Mouse (Mus musculus) erythroblast, adult 5-6 weeks (primary cell): ENCODE measurements around the gene Tbc1d13. TPM values are rescaled to one million over a fixed set of nuclear protein-coding genes. Genes with fewer than 3 reads are reported as not detected.
"Not testable (repeated sequence)": the region's sequence is repeated elsewhere in the genome, so short reads cannot be mapped to it uniquely, and the experiment has no call there.

Experiments used
- ATAC-seq: replicated peaks from 2 replicates; pipeline ENCODE4 v1.8.0; 2016; ENCODE audit warnings: moderate number of reproducible peaks, mild to moderate bottlenecking, moderate TSS enrichment, inconsistent platforms; ENCODE audit not compliant: poor library complexity, low FRiP score, severe bottlenecking
- total RNA-seq, 2 experiments: library from RNA; stranded (forward) in 1 of 2; stranded (reverse) in 1 of 2; fragments of 150-400 nt in 1 of 2; fragments of 200-764, 138-1000 nt in 1 of 2; gene quantifications; 2 replicates each; pipeline versions ENCODE4 v1.2.3 to v1.2.4; 2015 to 2017; ENCODE audit warnings: low replicate concordance in 2 of 2

Gene Tbc1d13
- total RNA-seq, 2 experiments from 2014 or later = 8.6 to 20.0 TPM

DNA sequence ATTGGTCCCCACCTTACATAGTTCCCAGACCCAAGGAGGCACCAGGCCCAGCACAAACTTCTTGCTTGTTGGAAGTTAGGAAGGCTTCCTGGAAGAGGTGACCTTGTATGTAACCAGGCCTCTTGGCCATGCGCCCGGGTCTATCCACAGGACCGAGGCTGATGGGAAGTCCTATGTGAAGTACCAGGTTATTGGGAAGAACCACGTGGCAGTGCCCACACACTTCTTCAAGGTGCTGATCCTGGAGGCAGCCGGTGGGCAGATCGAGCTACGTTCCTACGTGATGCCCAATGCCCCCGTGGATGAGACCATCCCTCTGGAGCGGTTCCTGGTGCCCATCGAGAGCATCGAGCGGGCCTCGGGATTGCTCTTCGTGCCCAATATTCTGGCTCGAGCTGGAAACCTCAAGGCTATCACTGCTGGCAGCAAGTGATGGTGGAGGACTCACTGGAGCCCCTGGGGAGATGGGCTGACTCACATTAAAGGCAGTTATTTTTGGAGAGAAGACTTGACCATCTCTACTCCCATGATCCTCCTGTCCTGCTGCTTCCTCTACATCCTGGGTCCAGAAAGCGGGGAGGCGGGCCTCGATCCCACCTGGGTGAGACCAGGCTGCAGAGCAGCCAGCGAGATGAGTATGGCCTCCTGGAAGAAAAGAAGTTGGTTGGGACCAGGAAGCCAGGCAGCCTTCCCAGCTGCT, 40.1 kb downstream of the Tbc1d13 start:
- no peak for ATAC-seq

DNA sequence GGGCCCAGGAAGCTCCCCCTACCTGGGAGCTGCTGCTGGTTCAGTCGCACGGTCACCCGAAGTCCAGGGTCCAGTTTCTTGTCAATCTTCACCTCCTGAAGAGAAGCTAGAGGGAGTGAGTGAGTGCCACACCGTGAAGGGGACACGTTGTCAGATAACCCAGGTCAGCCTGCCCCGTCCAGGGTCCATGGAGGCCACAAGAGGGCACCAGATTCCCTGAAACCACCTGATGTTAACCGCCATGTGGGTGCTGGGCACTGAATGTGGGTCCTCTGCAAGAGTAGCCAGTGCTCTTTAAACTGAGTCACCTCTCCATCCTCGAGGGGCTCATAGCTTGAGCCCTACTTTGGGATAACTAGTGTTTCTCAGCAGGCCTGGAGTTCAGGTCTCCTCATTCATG, 42.4 kb downstream of the Tbc1d13 start:
- no peak for ATAC-seq

GRCm38 (mm10) chr2:30176561-30176960, 43.0 kb downstream of the Tbc1d13 start:
- no peak for ATAC-seq

- peak; percentile 98 for ATAC-seq
These were observed 44.4 kb downstream of the Tbc1d13 start, which contains the start of gene Spout1 for GRCm38 (mm10) chr2:30177700-30178675. Gene Spout1 (minus strand): TSS chr2:30178459.

DNA sequence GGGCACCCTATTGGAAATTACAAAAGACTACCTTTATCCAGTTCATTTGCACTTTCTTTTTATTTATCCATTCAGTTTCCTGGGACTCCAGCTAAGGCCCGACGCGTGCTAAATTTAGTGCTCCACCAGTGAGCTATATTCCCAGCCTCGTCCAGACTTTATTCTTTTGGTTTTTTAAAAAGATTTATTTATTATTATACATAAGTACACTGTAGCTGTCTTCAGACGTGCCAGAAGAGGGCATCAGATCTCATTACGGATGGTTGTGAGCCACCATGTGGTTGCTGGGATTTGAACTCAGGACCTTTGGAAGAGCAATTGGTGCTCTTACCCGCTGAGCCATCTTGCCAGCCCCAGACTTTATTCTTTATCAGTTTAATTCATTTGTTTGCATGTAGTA, 45.2 kb downstream of the Tbc1d13 start:
- not testable (repeated sequence) for ATAC-seq

- ATAC-seq = no peak
These were observed 48.9 kb downstream of the Tbc1d13 start for GRCm38 (mm10) chr2:30182424-30182823.

- ATAC-seq = no peak
These were observed 50.2 kb downstream of the Tbc1d13 start for GRCm38 (mm10) chr2:30183721-30184120.

DNA sequence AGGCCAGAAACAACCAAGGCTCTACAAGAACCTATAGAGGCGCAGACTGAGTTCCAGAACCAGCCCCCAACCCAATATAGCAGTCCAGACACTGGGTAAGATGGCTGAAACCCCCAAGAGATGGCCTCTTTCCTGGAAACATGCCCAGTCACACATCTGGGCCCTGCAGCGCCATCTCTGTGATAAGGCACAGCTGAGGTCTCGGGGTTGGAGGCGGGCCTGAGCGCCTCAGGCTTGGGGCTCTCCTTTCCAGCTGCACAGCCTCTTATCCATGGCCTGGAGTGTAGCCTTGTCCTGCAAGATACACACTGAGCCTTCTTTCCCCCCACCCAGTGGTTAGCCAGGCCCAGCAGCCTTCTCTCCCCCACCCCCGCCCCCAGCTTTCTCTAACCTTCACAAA, 51.7 kb downstream of the Tbc1d13 start:
- no peak for ATAC-seq

DNA sequence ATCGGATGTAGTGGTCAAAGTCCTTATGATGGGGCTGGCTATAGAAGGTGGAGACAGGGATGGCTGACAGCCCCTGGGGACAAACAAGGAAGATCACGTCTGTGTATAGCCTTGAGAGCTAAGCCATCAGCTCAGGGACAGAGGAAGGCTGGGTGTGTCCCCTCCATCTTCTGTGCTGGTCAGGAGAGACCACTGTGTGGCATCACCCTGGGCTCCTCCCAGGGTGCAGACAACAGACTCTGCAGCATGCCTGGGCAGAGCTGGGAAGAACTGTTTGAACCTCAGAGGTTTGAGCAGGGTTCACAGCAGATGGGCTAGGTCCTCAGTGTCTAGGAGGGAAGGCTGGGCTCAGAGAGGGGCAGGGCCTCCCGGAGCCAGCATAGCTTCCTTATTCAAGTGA, 52.1 kb downstream of the Tbc1d13 start:
- no peak for ATAC-seq

DNA sequence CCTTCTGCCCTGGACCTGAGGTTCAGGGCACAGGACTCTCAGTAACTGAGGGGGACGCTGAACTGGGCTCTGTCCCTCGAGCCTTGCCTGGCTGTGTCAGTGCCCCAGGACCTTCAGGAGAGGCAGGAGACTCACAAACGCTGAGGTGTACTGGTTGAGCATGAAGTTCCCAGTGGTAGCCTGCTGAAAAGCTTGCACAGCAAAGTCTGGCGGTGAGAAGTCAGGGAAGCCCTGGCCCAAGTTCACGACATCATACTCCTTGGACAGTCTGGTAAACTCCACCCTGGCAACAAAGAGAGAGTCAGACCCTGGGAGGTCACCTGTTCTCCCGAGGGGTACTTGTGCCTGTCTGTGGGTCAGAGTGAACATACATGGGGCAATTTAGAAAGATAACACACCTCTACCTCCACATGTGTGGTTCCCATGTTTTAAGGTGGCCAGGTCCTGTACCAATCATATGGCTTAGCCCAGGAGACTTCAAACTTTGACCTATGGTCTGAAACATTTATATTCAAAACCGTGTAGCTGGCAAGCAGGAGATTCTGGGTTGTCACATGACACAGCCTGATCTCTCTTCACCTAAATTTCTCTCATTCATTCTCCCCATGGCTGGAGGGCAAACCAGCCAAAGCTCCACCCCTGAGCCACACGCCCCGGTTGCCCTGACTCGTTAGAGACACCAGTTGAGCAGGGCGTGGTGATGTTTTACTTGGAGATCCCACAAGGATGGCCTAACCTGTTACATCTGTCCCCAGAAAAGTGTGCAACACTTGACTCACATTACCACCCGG, 58.4 kb downstream of the Tbc1d13 start:
- no peak for ATAC-seq

GRCm38 (mm10) chr2:30194656-30195055, 61.1 kb downstream of the Tbc1d13 start:
- ATAC-seq = no peak

GRCm38 (mm10) chr2:30198021-30198420, 64.5 kb downstream of the Tbc1d13 start:
- no peak for ATAC-seq

- no peak for ATAC-seq
These were observed 66.4 kb downstream of the Tbc1d13 start for GRCm38 (mm10) chr2:30199984-30200383.

- no peak for ATAC-seq
These were observed 66.9 kb downstream of the Tbc1d13 start for GRCm38 (mm10) chr2:30200388-30200925.

Other genes starting within 250 kb of the Tbc1d13 start
- gene Odf2, start 244.5 kb upstream of the Tbc1d13 start, total RNA-seq (2015; ENCODE audit: low replicate concordance) = 25.2 and 25.9 TPM in 2 replicates
- gene Odf2, start 244.5 kb upstream of the Tbc1d13 start, total RNA-seq (2017; ENCODE audit: low replicate concordance) = 51.4 and 68.7 TPM in 2 replicates
- gene Gle1, start 198.3 kb upstream of the Tbc1d13 start, total RNA-seq (2015; ENCODE audit: low replicate concordance) = 3.5 and 12.1 TPM in 2 replicates
- 16.0 and 23.0 TPM in 2 replicates for gene Gle1, start 198.3 kb upstream of the Tbc1d13 start, total RNA-seq (2017; ENCODE audit: low replicate concordance)
- 16.5 TPM in 2 replicates for gene Sptan1, start 168.2 kb upstream of the Tbc1d13 start, total RNA-seq (2015; ENCODE audit: low replicate concordance)
- 18.1 and 21.6 TPM in 2 replicates for gene Sptan1, start 168.2 kb upstream of the Tbc1d13 start, total RNA-seq (2017; ENCODE audit: low replicate concordance)
- 3.5 and 4.6 TPM in 2 replicates for gene Wdr34, start 84.9 kb upstream of the Tbc1d13 start, total RNA-seq (2015; ENCODE audit: low replicate concordance)
- gene Wdr34, start 84.9 kb upstream of the Tbc1d13 start, total RNA-seq (2017; ENCODE audit: low replicate concordance) = 0.09 and 0.84 TPM in 2 replicates
- gene Set, start 76.4 kb upstream of the Tbc1d13 start, total RNA-seq (2015; ENCODE audit: low replicate concordance) = 50.0 and 56.0 TPM in 2 replicates
- 143 and 233 TPM in 2 replicates for gene Set, start 76.4 kb upstream of the Tbc1d13 start, total RNA-seq (2017; ENCODE audit: low replicate concordance)
- gene Pkn3, start 56.1 kb upstream of the Tbc1d13 start, total RNA-seq (2015; ENCODE audit: low replicate concordance) = 0.63 and 13.3 TPM in 2 replicates
- gene Pkn3, start 56.1 kb upstream of the Tbc1d13 start, total RNA-seq (2017; ENCODE audit: low replicate concordance) = 0.68 and 3.3 TPM in 2 replicates
- gene Zdhhc12, start 40.1 kb upstream of the Tbc1d13 start, total RNA-seq (2015; ENCODE audit: low replicate concordance) = 7.9 TPM in 1 of 2 replicates, not detected in the other
- gene Zdhhc12, start 40.1 kb upstream of the Tbc1d13 start, total RNA-seq (2017; ENCODE audit: low replicate concordance) = 0.85 and 2.9 TPM in 2 replicates
- gene Zer1, start 9.2 kb upstream of the Tbc1d13 start, total RNA-seq (2015; ENCODE audit: low replicate concordance) = 10.2 and 10.4 TPM in 2 replicates
- gene Zer1, start 9.2 kb upstream of the Tbc1d13 start, total RNA-seq (2017; ENCODE audit: low replicate concordance) = 12.8 and 17.0 TPM in 2 replicates
- gene Endog, start 37.7 kb downstream of the Tbc1d13 start, total RNA-seq (2015; ENCODE audit: low replicate concordance) = 2.7 TPM in 1 of 2 replicates, not detected in the other
- 2.2 and 3.0 TPM in 2 replicates for gene Endog, start 37.7 kb downstream of the Tbc1d13 start, total RNA-seq (2017; ENCODE audit: low replicate concordance)
- gene Spout1, start 44.7 kb downstream of the Tbc1d13 start, total RNA-seq (2015; ENCODE audit: low replicate concordance) = 0.58 and 6.7 TPM in 2 replicates
- gene Spout1, start 44.7 kb downstream of the Tbc1d13 start, total RNA-seq (2017; ENCODE audit: low replicate concordance) = 5.2 and 8.7 TPM in 2 replicates
- 0.42 and 2.9 TPM in 2 replicates for gene Kyat1, start 72.1 kb downstream of the Tbc1d13 start, total RNA-seq (2015; ENCODE audit: low replicate concordance)
- 0.84 and 1.8 TPM in 2 replicates for gene Kyat1, start 72.1 kb downstream of the Tbc1d13 start, total RNA-seq (2017; ENCODE audit: low replicate concordance)
- 7.9 TPM in 2 replicates for gene Lrrc8a, start 104.0 kb downstream of the Tbc1d13 start, total RNA-seq (2015; ENCODE audit: low replicate concordance)
- gene Lrrc8a, start 104.0 kb downstream of the Tbc1d13 start, total RNA-seq (2017; ENCODE audit: low replicate concordance) = 7.1 and 8.3 TPM in 2 replicates
- not detected in 2 replicates for gene Gm28035, start 106.8 kb downstream of the Tbc1d13 start, total RNA-seq (2015; ENCODE audit: low replicate concordance)
- not detected in 2 replicates for gene Gm28035, start 106.8 kb downstream of the Tbc1d13 start, total RNA-seq (2017; ENCODE audit: low replicate concordance)
- gene Phyhd1, start 132.5 kb downstream of the Tbc1d13 start, total RNA-seq (2015; ENCODE audit: low replicate concordance) = 2.7 TPM in 1 of 2 replicates, not detected in the other
- gene Phyhd1, start 132.5 kb downstream of the Tbc1d13 start, total RNA-seq (2017; ENCODE audit: low replicate concordance) = 1.3 and 5.6 TPM in 2 replicates
- not detected in 2 replicates for gene Gm28038, start 147.3 kb downstream of the Tbc1d13 start, total RNA-seq (2015; ENCODE audit: low replicate concordance)
- gene Gm28038, start 147.3 kb downstream of the Tbc1d13 start, total RNA-seq (2017; ENCODE audit: low replicate concordance) = not detected in 2 replicates
- 1.2 and 1.7 TPM in 2 replicates for gene Dolk, start 152.6 kb downstream of the Tbc1d13 start, total RNA-seq (2015; ENCODE audit: low replicate concordance)
- 2.8 and 3.0 TPM in 2 replicates for gene Dolk, start 152.6 kb downstream of the Tbc1d13 start, total RNA-seq (2017; ENCODE audit: low replicate concordance)
- gene Nup188, start 152.7 kb downstream of the Tbc1d13 start, total RNA-seq (2015; ENCODE audit: low replicate concordance) = 14.8 and 22.5 TPM in 2 replicates
- gene Nup188, start 152.7 kb downstream of the Tbc1d13 start, total RNA-seq (2017; ENCODE audit: low replicate concordance) = 5.1 and 7.0 TPM in 2 replicates
- 5.2 and 7.3 TPM in 2 replicates for gene Sh3glb2, start 225.6 kb downstream of the Tbc1d13 start, total RNA-seq (2015; ENCODE audit: low replicate concordance)
- gene Sh3glb2, start 225.6 kb downstream of the Tbc1d13 start, total RNA-seq (2017; ENCODE audit: low replicate concordance) = 7.4 and 9.3 TPM in 2 replicates
- 0.84 and 1.5 TPM in 2 replicates for gene Miga2, start 230.5 kb downstream of the Tbc1d13 start, total RNA-seq (2015; ENCODE audit: low replicate concordance)
- 4.7 and 5.8 TPM in 2 replicates for gene Miga2, start 230.5 kb downstream of the Tbc1d13 start, total RNA-seq (2017; ENCODE audit: low replicate concordance)